Mouse (Mus musculus) hematopoietic stem cell, adult 5-6 weeks (primary cell): ENCODE measurements around the gene Mybpc3. TPM values are rescaled to one million over a fixed set of nuclear protein-coding genes. Genes with fewer than 3 reads are reported as not detected.
A peak's percentile ranks its signal among the peaks of the same experiment; 100 is the strongest.

Experiments
- ATAC-seq, 2 experiments: fragments of 125-278 bp in 1 of 2; replicated peaks in 1 of 2; 2 replicates each; pipeline ENCODE4 v1.8.0; 2016 to 2017; ENCODE audit warnings: inconsistent platforms in 2 of 2, mild to moderate bottlenecking in 2 of 2, moderate number of reproducible peaks in 2 of 2, low read depth in 1 of 2, moderate TSS enrichment in 1 of 2; ENCODE audit not compliant: low FRiP score in 2 of 2, poor library complexity in 2 of 2, severe bottlenecking in 2 of 2, insufficient read depth in 1 of 2, low TSS enrichment in 1 of 2
- total RNA-seq: library from RNA; stranded (forward); fragments of 172-1452, 232-1000 nt; gene quantifications from 2 replicates; pipeline ENCODE4 v1.2.3, GENCODE M21; 2017

Gene Mybpc3
- total RNA-seq, 1 experiment from 2014 or later = 0.69 TPM

DNA sequence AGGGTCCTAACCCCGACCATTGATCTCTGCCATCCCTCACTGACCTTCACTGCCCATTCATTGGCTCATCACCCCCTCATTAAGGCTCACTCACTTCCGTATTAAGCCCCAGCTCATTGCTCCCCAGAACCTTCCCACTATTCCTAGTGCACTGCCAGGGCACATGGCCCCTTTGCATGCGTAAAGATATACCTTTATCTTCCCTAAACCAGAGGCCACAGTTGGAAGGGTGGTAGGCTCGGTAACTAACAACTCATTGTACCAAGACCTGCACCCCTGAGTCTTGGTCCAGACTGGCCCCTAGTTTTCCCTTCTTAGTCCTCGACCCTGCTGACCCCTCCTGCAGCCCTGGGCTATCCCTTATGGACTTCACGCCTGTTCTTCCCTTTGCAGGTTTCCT is 4.1 kb upstream of the Mybpc3 start:
- ATAC-seq = no peak

GRCm38 (mm10) chr2:91114781-91115577 is 3.0 kb upstream of the Mybpc3 start:
- 0 out of 4 replicates have a peak, but pooled peaks of 1 of the 2 experiments have one; percentile 39 for ATAC-seq

DNA sequence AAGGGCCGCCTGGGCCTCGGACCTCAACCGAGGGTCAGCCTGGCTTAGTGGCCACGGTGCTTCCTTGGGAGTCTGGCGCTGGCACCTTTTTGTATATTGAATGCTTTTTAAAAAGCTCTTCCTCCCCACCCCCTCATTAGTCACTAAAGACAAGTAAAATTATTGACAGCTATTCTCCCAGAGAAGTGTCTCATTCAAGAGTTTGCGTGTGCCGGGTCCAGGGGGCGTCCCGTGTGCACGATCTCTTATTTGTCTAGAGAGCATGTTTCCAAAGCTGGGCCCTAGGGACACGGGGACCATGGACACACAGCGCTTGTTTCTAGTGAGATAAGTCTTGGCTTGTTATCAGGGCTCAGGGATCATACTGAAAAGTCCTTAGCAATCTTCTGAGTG is 2.4 kb upstream of the Mybpc3 start:
- ATAC-seq = no peak

GRCm38 (mm10) chr2:91116842-91117241 is 1.1 kb upstream of the Mybpc3 start:
- ATAC-seq = no peak

DNA sequence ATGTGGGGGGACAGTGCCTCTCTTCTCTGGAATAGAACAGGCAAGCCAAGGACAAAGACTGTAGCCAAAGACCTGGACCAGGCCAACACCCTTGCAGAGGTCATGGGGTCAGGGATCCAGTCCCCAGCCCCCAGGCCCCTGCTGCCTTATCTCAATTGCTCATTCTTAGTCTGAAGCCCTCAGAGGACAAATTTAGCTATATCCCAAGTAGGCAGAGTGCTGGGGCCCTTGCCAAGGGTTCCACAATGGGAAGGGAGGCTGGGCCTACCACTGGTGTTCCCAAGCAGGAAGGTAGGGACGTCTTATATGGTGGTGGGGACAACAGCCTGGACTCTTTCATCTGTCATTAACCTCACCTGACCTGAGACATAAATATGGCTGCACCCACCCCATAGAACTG is 703 bp downstream of the Mybpc3 start:
- ATAC-seq = no peak

- ATAC-seq = no peak
Observed at GRCm38 (mm10) chr2:91119061-91119460, 1.1 kb downstream of the Mybpc3 start.

DNA sequence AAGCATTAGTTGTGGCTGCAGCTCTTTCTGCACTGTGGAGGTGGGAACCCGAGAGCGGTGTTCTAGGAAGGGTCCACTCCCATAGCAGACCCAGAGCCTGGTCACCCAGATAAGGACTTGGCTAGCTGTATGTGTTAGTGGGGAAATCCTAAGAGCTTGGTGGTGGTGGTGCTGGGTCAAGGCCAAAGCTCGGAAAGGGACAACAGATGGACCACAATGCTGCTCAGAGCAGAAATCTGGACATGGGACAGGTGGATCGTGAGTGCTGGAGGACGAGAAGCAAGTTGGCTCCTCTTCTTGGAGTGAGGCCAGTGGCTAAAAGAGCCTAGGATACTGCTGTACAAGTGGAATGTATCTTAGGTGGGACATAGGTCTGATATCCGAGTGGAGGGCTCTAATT is 1.6 kb downstream of the Mybpc3 start:
- ATAC-seq = no peak

DNA sequence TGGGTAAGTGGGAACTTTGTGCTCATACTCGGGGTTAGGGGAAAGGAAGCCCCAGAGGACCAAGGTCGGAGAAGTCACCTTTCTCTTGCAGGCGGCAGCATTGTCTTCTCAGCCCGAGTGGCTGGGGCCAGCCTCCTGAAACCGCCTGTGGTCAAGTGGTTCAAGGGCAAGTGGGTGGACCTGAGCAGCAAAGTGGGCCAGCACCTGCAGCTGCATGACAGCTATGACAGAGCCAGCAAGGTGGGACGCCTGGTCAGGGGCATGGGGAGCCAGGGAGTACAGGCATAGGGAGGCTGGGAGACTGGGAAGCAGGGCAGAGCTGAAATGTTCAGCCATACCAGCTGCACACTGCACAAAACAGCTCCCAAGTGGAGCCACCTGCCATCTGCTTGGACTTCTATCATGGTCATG is 2.3 kb downstream of the Mybpc3 start:
- ATAC-seq = no peak

DNA sequence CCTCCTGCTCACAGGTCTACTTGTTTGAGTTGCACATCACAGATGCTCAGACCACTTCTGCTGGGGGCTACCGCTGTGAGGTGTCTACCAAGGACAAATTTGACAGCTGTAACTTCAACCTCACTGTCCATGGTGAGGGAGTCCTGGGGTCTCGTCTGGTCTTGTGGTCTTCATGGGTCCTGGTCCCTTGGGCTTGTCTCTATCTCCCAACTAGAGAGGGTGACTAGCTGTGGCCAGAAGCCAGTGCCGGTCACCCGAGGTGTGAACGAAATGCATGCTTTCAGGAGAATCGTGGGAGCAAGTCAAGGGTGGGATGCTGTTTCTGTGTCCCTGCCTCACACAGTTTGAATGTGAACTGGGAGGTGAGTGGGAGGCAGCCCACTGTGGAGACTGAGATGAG is 3.1 kb downstream of the Mybpc3 start:
- ATAC-seq = no peak

- ATAC-seq = no peak
Observed at GRCm38 (mm10) chr2:91121497-91121896, 3.6 kb downstream of the Mybpc3 start.

- ATAC-seq = no peak
Observed at GRCm38 (mm10) chr2:91123521-91123920, 5.6 kb downstream of the Mybpc3 start.

- no peak for ATAC-seq
Observed at GRCm38 (mm10) chr2:91125101-91125500, 7.2 kb downstream of the Mybpc3 start.

DNA sequence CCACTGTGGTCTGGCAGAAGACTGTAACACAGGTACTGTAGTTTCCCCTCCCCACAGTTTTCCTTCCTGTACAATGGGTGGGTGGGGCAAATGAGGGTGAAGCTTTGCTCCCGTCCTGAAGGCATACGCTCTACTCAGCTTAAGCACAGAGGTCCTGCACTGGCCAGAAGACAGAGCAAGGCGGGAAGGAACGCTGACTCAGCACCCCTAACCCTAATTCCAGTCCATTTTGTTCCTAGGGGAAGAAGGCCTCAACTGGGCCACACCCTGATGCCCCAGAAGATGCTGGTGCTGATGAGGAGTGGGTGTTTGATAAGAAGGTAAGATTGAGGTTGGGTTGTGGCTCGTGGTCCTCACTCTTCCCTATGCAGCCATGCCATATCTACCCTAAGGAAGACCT is 10.8 kb downstream of the Mybpc3 start:
- ATAC-seq = no peak

- no peak for ATAC-seq
Observed at GRCm38 (mm10) chr2:91130126-91130525, 12.2 kb downstream of the Mybpc3 start.

- no peak for ATAC-seq
Observed at GRCm38 (mm10) chr2:91131251-91131650, 13.3 kb downstream of the Mybpc3 start.

DNA sequence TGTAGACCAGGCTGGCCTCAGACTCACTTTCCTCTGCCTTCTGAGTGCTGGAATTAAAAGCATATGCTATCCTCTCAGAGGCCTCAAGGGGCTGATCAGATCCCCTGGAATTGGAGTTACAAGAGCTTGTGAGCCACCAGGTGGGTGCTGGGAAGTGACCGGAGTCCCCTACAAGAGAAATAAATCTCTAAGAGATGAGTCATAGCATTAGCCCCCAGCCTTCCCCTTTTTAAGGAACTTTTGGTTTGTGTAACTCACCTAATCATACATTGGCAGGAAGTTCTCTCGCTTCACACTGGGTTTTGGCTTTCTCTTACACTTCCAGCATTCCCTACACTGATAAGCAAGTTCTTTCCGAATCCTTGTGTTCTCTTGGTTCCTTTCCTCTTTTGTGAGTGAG is 14.1 kb downstream of the Mybpc3 start:
- peak in 1 of 2 experiments; percentile 18; a peak in 1 of 4 replicates for ATAC-seq

DNA sequence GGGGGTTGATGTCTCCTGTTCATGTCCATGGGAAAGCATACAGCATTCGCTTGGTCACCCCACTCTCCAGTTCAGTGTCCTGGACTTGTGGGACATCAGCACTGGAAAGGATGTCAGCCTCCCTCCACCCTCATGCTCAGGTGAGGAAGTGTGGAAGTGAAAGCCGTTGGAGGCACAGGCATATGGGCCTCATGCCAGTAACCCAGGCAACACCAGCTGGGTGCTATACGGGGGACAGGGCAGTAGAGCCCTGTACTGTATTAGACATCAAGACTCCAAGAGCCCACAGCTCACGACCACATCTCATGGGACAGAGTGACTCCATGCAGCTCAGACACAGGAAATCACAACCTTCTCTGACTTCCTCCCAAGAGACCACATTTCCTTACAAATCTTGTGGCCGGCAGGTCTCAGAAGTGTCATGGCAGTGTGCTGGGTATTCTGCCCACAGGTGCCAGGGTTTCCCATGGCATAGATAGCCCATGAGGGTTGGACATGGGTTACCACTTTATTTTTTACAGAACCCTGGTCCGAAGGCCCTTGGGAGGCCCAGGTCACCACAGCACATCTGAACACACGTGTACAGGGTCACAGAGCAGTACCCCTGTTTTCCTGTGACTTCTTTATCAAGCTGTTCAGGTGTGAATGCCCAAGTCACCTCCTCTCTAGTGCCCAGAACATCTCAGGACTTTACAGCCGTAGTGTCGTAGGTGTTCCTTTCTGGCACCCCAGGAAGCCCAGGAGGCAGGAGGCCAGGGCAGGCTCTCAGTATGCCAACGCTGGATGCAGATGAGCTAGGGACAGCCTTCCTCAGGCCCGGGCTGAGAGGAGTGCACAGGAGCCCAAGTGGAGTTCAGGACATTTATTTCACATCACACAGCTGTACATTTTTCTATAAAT is 18.8 kb downstream of the Mybpc3 start:
- peak; percentile 47 to 57 for ATAC-seq

GRCm38 (mm10) chr2:91137481-91137880 is 19.5 kb downstream of the Mybpc3 start:
- no peak for ATAC-seq
